Mouse (Mus musculus): ENCODE data around the gene Prkag2.

Prkag2 gene

GRCm38 (mm10) chr5:25046762-25047161, 53.7 kb downstream of the Prkag2 start:
- DNase-seq (ENCODE audit: low read depth): no peak

GRCm38 (mm10) chr5:25044007-25044406, 56.4 kb downstream of the Prkag2 start:
- DNase-seq (ENCODE audit: low read depth): no peak

GRCm38 (mm10) chr5:25041947-25042346, 58.5 kb downstream of the Prkag2 start:
- DNase-seq (ENCODE audit: low read depth): no peak

GRCm38 (mm10) chr5:25041307-25041706, 59.1 kb downstream of the Prkag2 start:
- no peak for DNase-seq (ENCODE audit: low read depth)

GRCm38 (mm10) chr5:25040903-25041302, 59.5 kb downstream of the Prkag2 start:
- no peak for DNase-seq (ENCODE audit: low read depth)

GRCm38 (mm10) chr5:25038827-25039226, 61.6 kb downstream of the Prkag2 start:
- DNase-seq (ENCODE audit: low read depth): no peak

- DNase-seq (ENCODE audit: low read depth): no peak
Measured at GRCm38 (mm10) chr5:25035391-25035790, 65.1 kb downstream of the Prkag2 start.

GRCm38 (mm10) chr5:25031456-25031856, 69.0 kb downstream of the Prkag2 start:
- DNase-seq (ENCODE audit: low read depth): no peak

GRCm38 (mm10) chr5:25031037-25031436, 69.4 kb downstream of the Prkag2 start:
- no peak for DNase-seq (ENCODE audit: low read depth)

GRCm38 (mm10) chr5:25030276-25030681, 70.2 kb downstream of the Prkag2 start:
- no peak for DNase-seq (ENCODE audit: low read depth)

- no peak for DNase-seq (ENCODE audit: low read depth)
Measured at GRCm38 (mm10) chr5:25027673-25028072, 72.8 kb downstream of the Prkag2 start.

GRCm38 (mm10) chr5:25025309-25026019, 75.0 kb downstream of the Prkag2 start:
- DNase-seq (ENCODE audit: low read depth): no peak

- peak; percentile 59 for DNase-seq (ENCODE audit: low read depth)
Measured at GRCm38 (mm10) chr5:25022904-25023303, 77.5 kb downstream of the Prkag2 start.

- no peak for DNase-seq (ENCODE audit: low read depth)
Measured at GRCm38 (mm10) chr5:25019221-25019620, 81.2 kb downstream of the Prkag2 start.

GRCm38 (mm10) chr5:25012134-25012533, 88.3 kb downstream of the Prkag2 start:
- DNase-seq (ENCODE audit: low read depth): no peak

- DNase-seq (ENCODE audit: low read depth): peak; percentile 91
Measured at GRCm38 (mm10) chr5:25011019-25011485, 89.4 kb downstream of the Prkag2 start.

GRCm38 (mm10) chr5:25010438-25010892, 90.0 kb downstream of the Prkag2 start:
- peak; percentile 88 for DNase-seq (ENCODE audit: low read depth)

- no peak for DNase-seq (ENCODE audit: low read depth)
Measured at GRCm38 (mm10) chr5:25009770-25010169, 90.7 kb downstream of the Prkag2 start.

GRCm38 (mm10) chr5:25008966-25009365, 91.5 kb downstream of the Prkag2 start:
- no peak for DNase-seq (ENCODE audit: low read depth)

GRCm38 (mm10) chr5:25006848-25007247, 93.6 kb downstream of the Prkag2 start:
- peak; percentile 81 for DNase-seq (ENCODE audit: low read depth)

GRCm38 (mm10) chr5:25005532-25006129, 94.8 kb downstream of the Prkag2 start:
- no peak for DNase-seq (ENCODE audit: low read depth)

- no peak for DNase-seq (ENCODE audit: low read depth)
Measured at GRCm38 (mm10) chr5:25001391-25001794, 99.0 kb downstream of the Prkag2 start.

- DNase-seq (ENCODE audit: low read depth): no peak
Measured at GRCm38 (mm10) chr5:24999351-24999750, 101.1 kb downstream of the Prkag2 start.
